Mouse (Mus musculus): Measurements from ENCODE around the gene Nabp2.

GRCm38 (mm10) chr10:128359226-128359625, 52.1 kb downstream of the Nabp2 start:
- TF ChIP-seq GATA1 (IDR thresholded peaks at IDR 0.05; ENCODE audit: borderline replicate concordance, low read length): no peak
- no peak for TF ChIP-seq FLI1 (IDR thresholded peaks at IDR 0.05; ENCODE audit: low read length)
